Mouse (Mus musculus) small intestine, adult 2 months (tissue): ENCODE results near the gene Selenbp1.

Experiments used
- CTCF ChIP-seq: fragments of 200-500 bp; IDR thresholded peaks from 2 replicates; pipeline ENCODE4 v1.5.1; 2012; ENCODE audit warnings: low read depth, mild to moderate bottlenecking, control low read depth, inconsistent platforms, low read length, moderate library complexity, mixed read lengths; ENCODE audit not compliant: insufficient replicate concordance, insufficient read length; ENCODE audit errors: extremely low read depth
- POLR2A ChIP-seq: fragments of 200-500 bp; IDR thresholded peaks from 2 replicates; pipeline ENCODE4 v1.6.1; 2012; ENCODE audit warnings: low read depth, mild to moderate bottlenecking, control low read depth, inconsistent platforms, low read length, moderate library complexity

DNA sequence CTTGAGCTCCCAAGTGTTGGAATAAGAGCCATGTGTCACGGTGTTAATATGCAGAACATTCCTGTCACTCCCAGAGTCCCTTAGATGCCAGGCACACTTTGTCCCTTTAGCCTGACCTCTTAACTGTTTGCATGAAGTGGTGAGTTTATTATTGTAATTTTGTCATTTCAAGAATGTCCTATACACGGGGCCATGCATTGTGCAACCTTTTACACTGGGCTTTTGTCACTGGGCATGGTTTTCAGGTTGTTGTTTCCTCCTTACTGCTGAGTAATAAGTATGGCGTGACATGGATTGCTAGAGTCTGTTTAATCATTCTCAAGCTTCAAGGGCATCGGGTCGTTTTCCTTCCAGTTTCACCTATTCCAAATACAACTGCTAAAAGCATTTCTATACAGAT is 19.1 kb upstream of the Selenbp1 start:
- no peak for TF ChIP-seq CTCF
- TF ChIP-seq POLR2A, result no peak
